Mouse (Mus musculus) cerebellum, adult (tissue): ENCODE data around the gene Gabpb2.
A peak's percentile ranks its signal among the peaks of the same experiment; 100 is the strongest.

Experiments
- ATAC-seq: cut with Nextera tagmentation; 2 replicates; pipeline ENCODE4 v1.9.2; 2017; ENCODE audit warnings: mild to moderate bottlenecking, moderate library complexity, mixed read lengths; ENCODE audit not compliant: insufficient number of reproducible peaks, low FRiP score, low TSS enrichment

Gene Gabpb2

DNA sequence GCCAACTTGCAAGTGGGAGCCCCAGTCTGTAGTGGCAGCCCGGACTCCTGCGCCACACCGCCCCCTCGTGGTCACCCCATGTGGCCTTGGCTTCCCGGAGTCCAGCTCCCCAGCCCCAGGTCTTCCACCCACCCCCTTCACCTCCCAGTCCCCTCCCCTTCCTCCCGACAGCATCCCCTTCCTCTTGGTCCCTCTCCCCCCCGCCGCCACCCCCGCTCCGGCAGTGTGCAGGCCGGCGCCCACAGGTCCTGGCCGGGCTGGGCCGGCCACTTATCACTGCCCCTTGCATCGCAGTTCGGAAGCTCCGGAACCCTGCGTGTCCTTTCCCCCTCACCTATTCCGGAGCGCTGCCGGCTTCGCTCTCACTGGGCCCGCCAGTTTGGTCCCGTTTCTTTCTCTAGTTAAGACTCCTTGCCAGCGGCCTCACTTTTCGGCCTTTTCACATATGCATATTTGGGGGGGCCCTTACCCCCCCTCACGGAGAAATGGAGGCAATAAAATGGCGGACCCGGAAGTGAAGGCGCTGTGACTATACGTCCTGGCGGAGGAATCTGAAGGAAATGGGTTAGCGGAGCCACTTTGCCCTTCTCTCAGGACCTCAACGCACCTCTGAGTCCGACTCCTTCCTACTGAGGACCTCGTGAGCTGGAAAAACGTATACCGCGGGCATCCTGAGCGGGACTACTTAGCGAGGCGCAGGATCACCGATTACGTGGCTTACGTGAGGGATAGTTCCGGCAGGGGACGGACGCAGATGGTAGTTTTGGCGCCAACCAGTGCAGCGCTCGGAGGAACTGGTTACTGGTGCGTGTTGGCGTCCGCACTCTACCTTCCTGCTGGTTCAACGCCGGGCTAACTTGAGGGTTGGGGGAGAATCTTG, at the start of gene Gabpb2:
Gene Gabpb2 (minus strand): TSS at position 662 of the 880 bp plus-strand sequence.
- peak; percentile 86 for ATAC-seq

DNA sequence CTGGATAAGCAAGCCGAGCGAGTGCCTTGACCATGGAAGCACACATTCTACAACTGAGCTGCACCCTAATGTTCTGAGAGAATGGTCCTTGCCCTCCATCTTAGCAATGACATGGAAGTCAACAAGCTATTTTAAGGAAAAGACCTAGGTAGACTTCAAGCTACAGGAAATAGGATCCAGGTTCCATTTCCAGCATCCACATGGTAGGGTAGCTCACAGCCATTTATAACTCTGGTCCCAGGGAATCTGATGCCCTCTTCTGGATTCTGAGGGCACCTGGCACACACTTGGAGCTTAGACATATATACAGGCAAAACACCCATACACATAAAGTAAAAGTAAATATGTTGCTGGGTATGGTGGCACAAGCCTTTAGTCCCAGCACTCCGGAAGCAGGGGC, 48.3 kb upstream of the Gabpb2 start:
- ATAC-seq, result no peak

DNA sequence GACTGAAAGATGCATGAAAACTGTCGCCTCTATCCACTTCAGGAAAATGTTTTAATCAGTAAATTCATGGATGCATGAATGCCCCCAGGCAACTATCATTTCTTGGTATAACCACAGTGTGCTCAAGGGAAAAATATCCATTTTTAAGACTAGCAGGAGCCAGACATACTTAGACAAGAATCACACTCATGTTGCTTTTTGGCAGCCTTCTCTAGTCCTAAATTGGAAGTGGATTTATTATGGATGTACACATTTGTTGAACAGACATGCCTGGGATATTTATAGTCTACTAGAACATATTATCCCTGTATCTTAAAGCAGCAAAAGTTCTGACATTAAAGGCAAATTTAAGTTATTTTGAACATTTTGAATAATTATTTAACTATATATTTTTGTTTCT, 47.0 kb upstream of the Gabpb2 start:
- no peak for ATAC-seq

DNA sequence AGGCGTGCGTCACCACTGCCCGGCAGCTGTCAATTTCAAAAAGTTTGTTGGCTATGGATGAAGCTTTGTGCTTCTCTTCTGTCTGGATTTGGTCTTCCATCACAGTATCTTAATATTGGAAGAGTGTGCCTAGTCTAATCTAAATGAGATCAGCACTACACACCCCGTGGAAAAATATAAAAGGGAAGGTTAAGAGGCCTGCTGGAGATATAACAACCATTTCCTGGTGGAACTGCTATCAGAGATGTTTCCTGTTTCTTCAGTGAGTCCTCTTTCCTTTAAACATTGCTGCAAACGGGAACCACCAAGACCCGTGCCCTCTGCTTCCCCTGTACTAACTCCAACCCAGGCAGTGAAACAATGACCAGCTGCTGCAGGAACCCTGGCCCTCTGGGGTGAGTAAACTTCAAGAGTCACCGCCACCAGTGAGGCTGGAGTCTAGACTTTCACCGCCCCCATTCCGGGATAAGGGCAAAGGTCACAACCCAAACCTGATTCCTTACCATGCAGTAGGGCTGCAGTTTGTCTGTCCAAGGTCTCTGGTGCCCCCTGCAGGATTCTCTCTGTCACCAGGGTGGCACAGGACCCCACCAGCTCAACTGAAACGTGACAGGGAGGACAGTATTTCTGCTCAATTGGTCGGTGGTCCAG, 45.5 kb upstream of the Gabpb2 start:
- ATAC-seq, result no peak

DNA sequence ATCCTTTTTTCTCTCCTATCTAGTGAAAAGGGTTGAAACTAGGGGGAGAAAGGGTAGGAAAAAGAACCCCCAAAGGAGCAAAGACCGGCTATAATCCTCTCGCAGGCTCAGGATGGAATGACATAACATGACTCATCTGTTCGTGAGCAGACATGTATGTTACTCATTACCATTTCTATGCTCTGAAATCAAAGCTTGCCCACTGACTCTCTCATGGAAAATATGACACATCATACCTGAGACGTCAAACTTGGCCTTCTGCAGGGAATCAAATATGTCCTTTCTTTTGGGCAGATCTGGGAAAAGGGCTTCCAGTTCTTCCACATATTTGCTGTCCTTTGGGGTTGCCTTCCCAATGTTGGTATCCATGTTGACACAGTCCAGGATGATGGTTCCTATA, 44.3 kb upstream of the Gabpb2 start:
- no peak for ATAC-seq

DNA sequence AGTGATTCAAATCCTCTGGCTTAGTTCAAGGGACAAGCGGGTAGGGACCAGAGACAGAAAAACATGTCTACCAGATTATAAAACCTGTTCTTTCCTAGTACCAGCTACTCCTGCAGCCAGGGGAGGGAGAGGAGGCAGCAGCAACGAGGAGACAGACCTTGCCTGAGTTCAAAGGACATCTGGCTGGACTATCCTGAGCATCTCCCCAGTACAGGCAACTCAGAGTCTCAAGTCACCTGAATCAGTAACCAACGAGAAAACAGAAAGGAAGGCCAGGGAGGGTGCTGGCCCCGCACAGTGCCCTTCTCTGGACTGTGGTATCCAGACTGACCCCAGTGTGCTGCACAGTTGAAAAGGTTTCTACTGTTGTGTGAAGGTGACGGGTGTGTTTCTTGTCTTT, 39.2 kb upstream of the Gabpb2 start:
- no peak for ATAC-seq

DNA sequence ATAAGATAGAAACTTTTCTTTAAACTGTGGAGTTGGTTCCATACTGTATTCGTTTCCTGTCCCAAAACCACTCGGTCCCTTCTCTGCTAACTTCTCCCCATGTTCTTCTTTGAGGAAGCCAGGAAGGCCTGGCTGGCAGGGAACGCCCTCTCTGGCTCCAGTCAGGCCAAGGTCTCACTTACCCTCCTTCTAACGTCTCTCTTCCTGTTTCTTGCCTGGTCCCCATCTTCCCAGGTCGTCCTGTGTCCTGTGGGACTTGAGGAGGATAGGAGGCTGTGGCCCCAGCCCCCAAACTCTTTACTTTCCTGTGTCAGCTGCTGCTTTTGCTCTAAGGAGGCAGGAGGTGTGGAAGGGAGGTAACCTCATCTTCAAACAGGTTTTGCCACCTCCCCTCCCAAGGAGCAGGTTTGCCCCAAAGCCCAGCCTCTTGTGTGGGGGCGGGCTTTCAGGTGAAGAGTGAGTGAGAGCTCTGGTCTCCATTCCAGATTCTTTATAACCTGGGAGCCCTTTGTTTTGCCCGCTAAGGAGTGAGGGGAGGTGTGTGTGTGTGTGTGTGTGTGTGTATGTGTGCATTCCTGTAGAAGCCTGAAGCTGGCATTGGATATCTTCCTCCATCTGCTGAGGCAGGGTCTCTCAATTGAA, 33.2 kb upstream of the Gabpb2 start, which contains the start of gene Bnipl:
Gene Bnipl (minus strand): TSS at position 411 of the 642 bp plus-strand sequence.
- ATAC-seq, result peak; percentile 17; the same call in 1 of the 2 replicates

DNA sequence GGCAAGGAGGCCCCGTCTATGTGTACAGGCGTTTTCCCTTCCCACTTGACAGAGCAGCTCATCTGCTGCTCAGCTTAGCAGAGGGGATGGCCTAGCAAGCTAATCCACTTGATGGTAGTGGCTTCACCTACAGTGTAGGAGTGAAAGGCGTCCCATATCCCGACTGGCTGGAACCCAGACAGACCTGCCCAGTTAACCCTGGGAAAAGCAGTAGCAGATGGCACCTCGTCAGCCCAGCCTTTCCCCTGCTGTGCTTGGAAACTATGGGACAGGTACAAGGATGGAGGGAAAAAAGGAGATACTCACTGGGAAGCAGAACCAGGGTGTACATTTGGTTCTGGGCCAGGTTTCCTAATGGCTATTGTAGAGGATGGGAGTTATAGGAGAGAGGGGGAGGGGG, 32.6 kb upstream of the Gabpb2 start:
- ATAC-seq, result peak; percentile 85

DNA sequence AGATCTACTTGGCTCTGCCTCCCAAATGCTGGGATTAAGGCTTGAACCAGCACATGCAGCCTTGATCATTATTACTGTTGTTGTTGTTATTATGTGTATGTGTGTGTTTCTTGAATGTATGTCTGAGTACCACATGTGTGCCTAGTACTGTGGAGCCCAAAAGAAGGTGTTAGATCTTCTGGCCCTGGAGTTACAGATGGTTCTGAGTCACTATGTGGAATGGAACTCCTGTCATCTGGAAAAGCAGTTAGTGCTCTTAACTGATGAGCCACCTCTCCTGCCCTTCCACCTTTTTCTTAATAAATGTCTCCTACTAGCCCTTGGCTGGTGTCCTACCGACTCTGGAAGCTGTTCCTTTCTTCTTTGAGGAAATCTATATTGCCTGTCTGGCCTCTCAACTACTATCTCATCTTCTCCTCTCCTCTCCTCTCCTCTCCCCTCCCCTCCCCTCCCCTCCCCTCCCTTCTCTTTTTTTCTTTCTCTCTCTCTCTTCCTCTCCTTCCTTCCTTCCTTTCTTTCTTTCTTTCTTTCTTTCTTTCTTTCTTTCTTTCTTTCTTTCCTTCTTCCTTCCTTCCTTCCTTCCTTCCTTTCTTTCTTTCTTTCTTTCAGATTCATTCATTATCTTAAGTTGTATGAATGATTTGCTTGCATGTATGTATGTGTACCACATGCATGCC, 30.1 kb upstream of the Gabpb2 start:
- ATAC-seq, result no peak

DNA sequence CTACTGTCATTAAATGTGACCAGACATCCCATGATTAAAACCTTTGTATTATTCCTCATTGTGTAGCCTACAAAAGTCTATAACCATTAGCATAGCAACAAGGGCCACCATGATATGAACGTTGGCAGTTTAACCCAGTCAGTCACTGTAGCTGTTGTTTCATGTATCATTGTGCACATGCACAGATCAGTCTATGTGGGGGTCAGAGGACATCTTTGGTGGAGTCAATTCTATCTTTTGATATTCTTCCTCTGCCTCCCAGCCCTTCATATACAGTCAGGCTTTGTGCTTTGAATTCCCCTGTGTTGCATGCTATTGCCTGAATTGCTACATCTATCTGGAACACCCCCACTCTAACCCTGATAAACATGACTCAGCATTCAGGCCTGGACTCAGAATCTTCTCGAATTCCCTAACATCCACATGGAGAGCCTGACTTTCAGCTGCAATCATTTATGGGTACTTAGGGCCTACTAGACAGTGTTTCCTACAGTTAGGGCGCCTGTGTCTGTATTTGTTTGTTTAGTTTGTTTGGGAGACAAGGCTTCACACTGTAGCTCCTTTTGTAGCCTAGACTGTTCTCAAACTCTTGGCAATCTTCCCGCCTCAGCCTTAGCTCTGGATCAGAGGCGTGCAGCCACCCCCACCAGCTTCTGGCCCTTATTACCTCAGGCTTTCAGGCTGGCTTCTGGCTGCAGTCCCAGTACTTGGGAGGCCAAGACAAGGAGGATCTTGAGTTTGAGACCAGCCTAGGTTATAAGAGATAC, 28.9 kb upstream of the Gabpb2 start:
- no peak for ATAC-seq

DNA sequence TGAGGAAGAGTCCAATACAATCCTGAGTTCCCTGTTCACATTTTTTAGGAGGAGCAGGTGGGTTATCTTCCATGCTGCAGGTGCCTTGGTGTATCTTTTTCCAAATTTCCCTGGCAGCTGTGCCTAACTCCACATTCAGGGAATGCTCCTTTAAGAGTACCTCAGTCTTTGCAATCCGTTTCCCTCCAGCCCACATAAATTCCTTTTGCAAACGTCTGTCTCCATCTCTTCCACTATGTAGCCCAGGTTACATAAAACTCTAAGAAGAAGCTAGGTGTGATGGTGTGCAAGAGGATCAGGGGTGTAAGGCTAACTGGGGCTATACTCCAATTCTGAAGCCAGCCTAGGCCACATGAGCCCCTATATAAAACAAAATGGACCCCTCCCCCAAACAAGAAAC, 25.4 kb upstream of the Gabpb2 start:
- ATAC-seq, result no peak

DNA sequence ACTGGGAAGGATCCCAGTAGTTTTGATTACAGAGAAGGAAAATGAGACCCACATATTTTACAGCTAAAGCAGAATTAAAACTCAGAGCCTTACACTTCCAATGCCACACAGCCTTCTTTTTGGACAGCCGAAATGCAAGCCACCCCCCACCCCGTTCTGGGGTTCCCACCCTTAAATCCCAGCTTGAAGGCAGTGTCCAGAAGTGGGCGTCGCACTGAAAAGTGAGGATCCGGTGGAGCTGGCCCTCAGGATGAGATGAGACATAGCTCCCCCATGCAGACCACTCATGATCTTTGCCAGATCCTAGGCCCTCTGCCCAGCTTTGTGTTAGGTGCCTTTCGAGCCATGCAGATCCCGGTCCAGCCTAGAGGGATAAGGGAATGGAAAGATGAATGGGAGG, 23.8 kb upstream of the Gabpb2 start, which contains the start of gene Gm128:
Gene Gm128 (minus strand): TSS at position 101 of the 400 bp plus-strand sequence.
- ATAC-seq, result no peak

DNA sequence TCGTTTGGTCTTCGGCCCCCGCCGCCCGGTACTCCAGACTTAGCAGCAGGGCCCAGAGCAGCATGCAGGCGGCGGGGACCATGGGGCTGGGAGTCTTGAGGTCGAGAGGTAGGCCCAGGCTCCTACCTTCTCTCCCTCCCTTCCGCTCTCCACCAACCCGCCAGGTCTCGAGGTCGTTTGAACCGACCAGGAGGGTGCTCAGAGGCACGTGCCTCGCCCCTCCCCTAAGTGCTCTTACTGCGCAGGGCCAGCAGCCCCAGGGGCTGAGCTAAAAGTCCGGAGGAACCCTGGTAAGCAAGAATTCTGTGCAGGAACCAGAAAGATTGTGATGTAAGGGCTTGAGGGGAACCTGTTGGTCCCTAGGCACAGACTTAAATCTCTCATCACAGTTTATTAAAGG, 23.2 kb upstream of the Gabpb2 start:
- ATAC-seq, result no peak

DNA sequence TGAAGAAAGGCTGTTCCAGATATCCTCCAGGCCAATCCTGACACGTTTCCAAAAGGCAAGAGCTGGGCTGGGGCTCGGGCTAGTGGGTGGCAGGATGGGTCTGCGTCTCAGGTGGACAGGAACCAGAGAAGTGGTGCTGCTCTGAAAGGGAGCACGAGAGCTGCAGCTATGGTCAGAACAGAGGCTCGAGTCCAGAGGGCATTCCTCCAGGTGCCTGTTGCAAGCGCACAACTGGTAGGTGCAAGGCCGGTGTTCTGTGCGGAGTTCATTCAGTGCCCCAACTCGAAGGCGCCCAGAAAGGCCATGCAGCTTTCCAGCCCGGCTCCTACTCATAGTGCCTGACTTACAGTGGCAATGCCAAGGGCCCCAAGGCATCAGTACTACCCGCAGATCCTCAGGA, 22.3 kb upstream of the Gabpb2 start:
- no peak for ATAC-seq

DNA sequence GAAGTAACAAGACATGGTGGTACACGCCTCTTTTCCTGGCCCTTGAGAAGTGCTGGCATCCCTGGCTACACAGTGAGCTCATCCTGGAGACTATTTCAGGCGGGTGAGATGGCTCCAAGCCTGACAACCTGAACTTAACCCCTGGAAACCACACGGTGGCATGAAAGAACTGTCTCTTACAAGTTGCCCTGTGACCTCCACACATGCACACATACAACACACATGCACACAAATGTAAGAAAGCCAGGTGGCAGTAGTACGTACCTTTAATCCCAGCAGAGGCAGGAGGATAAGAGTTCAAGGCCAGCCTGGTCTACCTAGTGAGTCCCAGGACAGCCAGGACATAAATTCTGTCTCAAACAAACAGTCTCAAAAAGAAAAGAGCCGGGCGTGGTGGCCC, 21.3 kb upstream of the Gabpb2 start:
- ATAC-seq, result no peak

DNA sequence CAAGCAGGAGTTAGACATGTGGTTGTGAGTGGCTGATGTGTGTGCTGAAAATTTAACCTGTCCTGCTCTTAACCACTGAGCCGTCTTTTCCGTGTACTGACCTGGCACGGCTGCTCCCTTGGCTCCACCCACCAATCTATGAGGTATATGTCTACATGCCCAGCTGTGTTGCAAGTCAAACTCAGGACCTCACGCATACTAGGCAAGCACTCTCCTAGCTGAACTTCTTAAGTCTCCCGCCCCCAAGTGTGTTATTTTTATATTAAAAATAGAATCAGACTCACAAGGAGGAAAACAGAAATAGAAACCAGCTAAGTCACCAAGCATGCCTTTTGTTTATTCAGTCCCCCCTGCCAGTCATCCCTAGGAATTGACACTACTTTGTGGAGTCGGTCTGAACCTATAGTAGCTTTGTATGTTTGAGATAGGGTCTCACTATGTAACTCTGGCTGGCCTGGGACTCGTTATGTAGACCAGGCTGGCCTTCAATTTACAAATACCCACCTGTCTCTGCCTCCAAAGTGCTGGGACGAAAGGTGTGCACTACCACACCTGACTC, 19.9 kb upstream of the Gabpb2 start:
- no peak for ATAC-seq

DNA sequence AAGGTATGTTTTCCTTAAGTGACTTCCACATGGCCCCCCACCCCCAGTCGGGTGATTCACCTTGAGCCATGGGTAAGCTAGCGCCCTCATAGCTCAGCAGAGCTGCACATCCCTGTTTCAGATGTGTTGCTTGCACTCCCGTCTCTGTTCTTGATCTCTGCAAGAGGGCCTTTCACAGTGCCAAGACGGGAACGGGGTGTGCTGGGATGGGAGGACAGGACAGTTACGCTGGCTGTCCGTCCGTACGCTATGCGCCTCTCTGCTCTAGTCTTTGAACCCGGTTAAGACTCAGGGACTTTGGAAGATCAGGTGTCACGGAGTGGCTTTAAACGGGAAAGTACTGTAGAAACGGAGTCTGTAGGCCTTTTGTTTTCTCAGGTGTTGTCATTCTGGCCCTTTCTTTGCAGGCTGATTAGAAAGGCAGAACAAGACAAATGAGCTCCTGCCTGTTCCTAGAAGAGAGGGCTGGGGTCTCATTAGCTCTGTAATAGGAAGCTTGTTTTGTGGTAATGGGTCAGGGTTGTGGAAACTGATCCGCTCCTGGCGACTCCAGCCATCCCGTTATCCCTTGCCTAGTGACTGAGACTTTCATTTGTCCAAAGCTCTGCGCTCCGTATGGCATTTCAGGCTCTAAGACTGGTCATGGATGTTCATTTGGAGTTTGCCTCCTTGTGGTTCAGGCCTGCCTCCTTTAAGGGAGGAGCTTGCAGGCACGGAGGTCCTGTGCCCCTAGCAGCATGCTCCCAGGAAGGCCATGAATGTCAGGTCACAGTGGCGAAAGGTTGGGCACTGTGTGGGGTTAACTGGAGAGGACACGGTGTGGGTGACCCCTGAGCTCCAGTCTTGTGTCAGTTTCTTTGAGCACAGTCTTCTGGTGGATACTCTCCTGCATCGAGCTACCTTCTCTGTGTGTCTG, 17.9 kb upstream of the Gabpb2 start:
- no peak for ATAC-seq

DNA sequence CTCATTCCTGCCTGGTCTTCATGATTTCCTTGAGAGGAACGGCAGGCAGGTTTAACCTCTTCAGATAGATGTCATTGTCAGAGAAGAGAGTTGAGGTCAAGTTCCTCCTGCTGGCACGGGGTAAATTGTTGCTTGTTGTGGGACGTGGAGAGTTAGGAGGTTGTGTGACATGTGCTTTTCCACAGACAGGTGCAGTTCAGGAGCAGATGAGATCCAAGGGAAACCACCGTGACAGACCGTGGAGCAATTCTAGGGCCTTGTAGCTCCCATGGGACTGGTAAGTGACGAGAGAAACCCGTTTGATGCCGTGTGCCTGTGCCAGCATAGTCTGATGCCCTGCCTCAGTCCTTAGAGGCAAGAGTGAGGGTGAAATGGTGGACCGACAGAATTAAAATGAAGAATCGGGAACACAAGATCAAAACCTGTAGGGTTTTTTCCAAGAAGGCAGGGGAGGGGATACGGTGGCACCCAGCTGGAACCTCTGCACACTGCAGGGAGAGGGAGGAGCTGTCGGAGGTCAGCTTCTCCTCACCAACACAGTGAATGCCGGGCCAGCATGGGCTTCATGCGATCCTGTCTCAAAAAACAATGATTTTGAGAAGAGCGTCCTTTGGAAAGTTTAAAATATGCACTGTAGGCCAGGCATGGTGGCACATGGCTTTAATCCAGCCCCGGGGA, 15.7 kb upstream of the Gabpb2 start:
- ATAC-seq, result no peak
